Mouse (Mus musculus) hindbrain, embryonic 11.5 days (tissue): ENCODE measurements around the gene Chd8. TPM values are rescaled to one million over a fixed set of nuclear protein-coding genes. Genes with fewer than 3 reads are reported as not detected.
A peak's percentile ranks its signal among the peaks of the same experiment; 100 is the strongest.

ENCODE experiments used
- ATAC-seq: fragments of 200-750 bp; cut with Nextera tagmentation; 2 replicates; pipeline ENCODE4 v1.8.0; 2017; ENCODE audit warnings: mild to moderate bottlenecking, moderate TSS enrichment, moderate library complexity; ENCODE audit not compliant: low FRiP score
- DNase-seq: peaks from one replicate; pipeline ENCODE4 v3.0.0-alpha.2; 2015; ENCODE audit warnings: low spot score
- H3K27ac ChIP-seq: fragments of 300-500 bp; sonication (generic); 2 replicates; pipeline ENCODE4 v1.5.1; 2014; ENCODE audit warnings: mild to moderate bottlenecking, low read depth, low read length
- H3K27me3 ChIP-seq: fragments of 300-500 bp; sonication (generic); 2 replicates; pipeline ENCODE4 v1.6.1; 2014; ENCODE audit warnings: mild to moderate bottlenecking, low read length, moderate library complexity, mixed read lengths; ENCODE audit not compliant: control insufficient read depth, insufficient read depth
- H3K36me3 ChIP-seq: fragments of 300-500 bp; sonication (generic); 2 replicates; pipeline ENCODE4 v1.6.1; 2014; ENCODE audit warnings: mild to moderate bottlenecking, low read length, moderate library complexity, mixed read lengths; ENCODE audit not compliant: control insufficient read depth, insufficient read depth
- H3K4me1 ChIP-seq: fragments of 300-500 bp; sonication (generic); replicated peaks from 2 replicates; pipeline ENCODE4 v1.6.1; 2014; ENCODE audit warnings: low read length, mixed read lengths; ENCODE audit not compliant: control insufficient read depth, insufficient read depth
- H3K4me2 ChIP-seq: fragments of 300-500 bp; sonication (generic); replicated peaks from 2 replicates; pipeline ENCODE4 v1.6.1; 2014; ENCODE audit warnings: mild to moderate bottlenecking, low read depth, low read length
- H3K4me3 ChIP-seq: fragments of 300-500 bp; sonication (generic); 2 replicates; pipeline ENCODE4 v1.5.1; 2014; ENCODE audit warnings: low read depth, low read length
- H3K9ac ChIP-seq: fragments of 300-500 bp; sonication (generic); 2 replicates; pipeline ENCODE4 v1.6.1; 2014; ENCODE audit warnings: low read depth, low read length
- H3K9me3 ChIP-seq: fragments of 300-500 bp; sonication (generic); 2 replicates; pipeline ENCODE4 v1.6.1; 2016; ENCODE audit warnings: low read length; ENCODE audit not compliant: control insufficient read depth
- WGBS: fragments of 180-500 bp; shearing (Covaris S2); extraction: QIAGEN DNeasy Blood & Tissue Kit; methylation state at CpG from one replicate; pipeline ENCODE4 v1.1.7; 2014; 5-methylcytosine and 5-hydroxymethylcytosine counted together
- polyA plus RNA-seq: library from polyadenylated mRNA; unstranded; fragments of >200 nt; fragmentation: Nextera tagmentation; extraction: Ambion mirVana; gene quantifications from 2 replicates; pipeline ENCODE4 v1.2.1, GENCODE M21; 2014

The Chd8 gene
- polyA plus RNA-seq, 1 experiment from 2014 or later, result 62.3 TPM

DNA sequence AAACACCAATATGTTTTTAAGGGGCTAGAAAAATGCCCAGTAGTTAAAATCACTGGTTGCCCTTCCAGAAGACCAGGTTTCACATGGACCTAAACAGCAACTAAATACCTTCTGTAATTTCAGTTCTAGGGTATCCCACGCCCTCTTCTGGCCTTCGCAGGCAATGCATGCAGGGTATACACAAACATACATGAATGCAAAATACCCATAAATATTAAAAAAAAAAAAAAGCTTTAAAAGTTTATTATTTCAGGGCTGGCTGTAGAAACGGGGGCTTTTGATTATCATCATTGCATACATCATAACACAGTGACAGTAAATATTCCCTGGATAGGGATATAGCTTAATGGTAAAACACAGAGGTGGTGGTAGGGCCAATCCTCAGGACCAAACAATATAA, 61.9 kb downstream of the Chd8 start:
- DNase-seq, result peak; percentile 75
- H3K27me3 ChIP-seq, result no peaks in the 10 kb centered on the region
- H3K4me3 ChIP-seq, result peak overlapping the region; percentile 95
- H3K27ac ChIP-seq, result no peak overlapping the region
- H3K4me1 ChIP-seq, result no peaks in the 10 kb centered on the region
- WGBS, result 14% methylated on average over 3 of the region's 3 CpGs
- no peak for ATAC-seq
- no peaks in the 10 kb centered on the region for H3K9me3 ChIP-seq
- H3K4me2 ChIP-seq, result peak overlapping the region; percentile 75
- no peak overlapping the region for H3K9ac ChIP-seq
- peaks cover 7% of the 10 kb centered on the region; the same call in 1 of the 2 replicates for H3K36me3 ChIP-seq

DNA sequence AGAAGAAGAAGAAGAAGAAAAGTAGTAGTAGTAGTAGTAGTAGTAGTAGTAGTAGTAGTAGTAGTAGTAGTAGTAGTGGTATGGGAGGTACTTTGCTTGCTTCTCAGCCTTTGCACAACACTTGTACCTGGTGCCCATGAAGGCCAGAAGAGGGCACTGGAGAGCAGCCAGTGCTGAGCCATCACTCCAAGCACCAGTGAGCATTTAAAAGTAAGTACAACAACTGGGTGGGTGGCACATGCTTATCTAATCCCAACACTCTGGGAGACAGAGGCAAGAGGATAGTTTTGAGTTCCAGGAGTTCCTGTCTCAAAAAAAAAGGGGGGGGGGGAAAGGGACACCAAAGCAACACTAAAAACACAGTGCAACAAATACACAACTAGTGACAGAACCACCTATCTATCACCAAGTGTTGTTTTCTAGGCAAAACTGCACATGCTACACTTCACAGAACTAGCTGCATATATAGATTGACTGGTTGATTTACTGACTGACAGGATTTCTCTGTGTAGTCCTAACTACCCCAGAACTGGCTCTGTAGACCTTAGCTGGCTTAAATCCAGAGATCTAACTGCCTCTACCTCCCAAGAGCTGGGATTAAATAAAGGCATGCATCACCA, 66.7 kb downstream of the Chd8 start:
- DNase-seq (peak; percentile 51), ATAC-seq (no peak)
- no peak overlapping the region for H3K9ac ChIP-seq
- no peak overlapping the region for H3K27ac ChIP-seq
- no peak overlapping the region for H3K4me2 ChIP-seq
- no peaks in the 10 kb centered on the region for H3K36me3 ChIP-seq
- no peaks in the 10 kb centered on the region for H3K4me1 ChIP-seq
- no peak overlapping the region for H3K4me3 ChIP-seq
- no peaks in the 10 kb centered on the region for H3K9me3 ChIP-seq
- no peaks in the 10 kb centered on the region for H3K27me3 ChIP-seq

DNA sequence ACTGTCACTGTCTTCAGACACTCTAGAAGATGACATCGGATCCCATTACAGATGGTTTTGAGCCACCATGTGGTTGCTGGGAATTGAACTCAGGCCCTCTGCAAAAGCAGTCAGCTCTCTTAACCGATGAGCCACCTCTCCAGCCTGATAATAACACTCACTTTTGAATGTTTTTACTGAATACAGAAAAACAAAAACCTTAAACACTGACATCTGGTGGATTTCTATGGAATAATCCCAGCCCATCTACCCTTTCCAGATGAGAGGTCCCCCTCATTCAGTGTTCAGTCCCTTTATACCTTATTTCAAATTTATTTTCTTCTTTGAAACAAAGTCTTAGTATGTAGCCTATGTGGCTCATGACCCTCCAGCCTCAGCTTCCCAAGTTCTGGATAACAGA, 68.1 kb downstream of the Chd8 start:
- Histone ChIP-seq H3K4me1 (no peaks in the 10 kb centered on the region), H3K27me3 (no peaks in the 10 kb centered on the region), H3K4me3 (no peak overlapping the region), H3K36me3 (no peaks in the 10 kb centered on the region), H3K9me3 (no peaks in the 10 kb centered on the region), H3K9ac (no peak overlapping the region), H3K4me2 (no peak overlapping the region), H3K27ac (no peak overlapping the region)
- DNase-seq (no peak), ATAC-seq (no peak)
- WGBS, result 97% methylated on average over 2 of the region's 2 CpGs

DNA sequence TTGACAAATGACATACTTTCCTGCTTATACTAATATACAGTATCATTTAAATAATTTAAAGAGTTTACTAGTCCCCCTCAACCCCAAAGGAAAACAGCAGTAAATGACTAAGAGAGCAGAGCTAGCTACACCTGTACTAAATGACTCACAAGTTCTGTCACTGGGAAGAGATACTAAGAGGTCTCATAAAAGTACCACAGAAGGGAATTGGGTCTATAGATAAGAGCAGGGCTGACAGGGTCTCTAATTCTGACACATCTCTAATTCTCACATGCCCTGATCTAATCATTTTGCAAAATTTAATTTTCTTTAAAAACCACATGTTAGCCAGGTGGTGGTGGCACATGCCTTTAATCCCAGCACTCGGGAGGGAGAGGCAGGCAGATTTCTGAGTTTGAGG, 68.8 kb downstream of the Chd8 start:
- Histone ChIP-seq H3K4me3 (no peak overlapping the region), H3K27me3 (no peaks in the 10 kb centered on the region), H3K9ac (no peak overlapping the region), H3K4me2 (no peak overlapping the region), H3K27ac (no peak overlapping the region), H3K9me3 (no peaks in the 10 kb centered on the region), H3K36me3 (no peaks in the 10 kb centered on the region), H3K4me1 (no peaks in the 10 kb centered on the region)
- no peak for DNase-seq
- no peak for ATAC-seq
- 83% methylated on average over 1 of the region's 1 CpGs for WGBS

DNA sequence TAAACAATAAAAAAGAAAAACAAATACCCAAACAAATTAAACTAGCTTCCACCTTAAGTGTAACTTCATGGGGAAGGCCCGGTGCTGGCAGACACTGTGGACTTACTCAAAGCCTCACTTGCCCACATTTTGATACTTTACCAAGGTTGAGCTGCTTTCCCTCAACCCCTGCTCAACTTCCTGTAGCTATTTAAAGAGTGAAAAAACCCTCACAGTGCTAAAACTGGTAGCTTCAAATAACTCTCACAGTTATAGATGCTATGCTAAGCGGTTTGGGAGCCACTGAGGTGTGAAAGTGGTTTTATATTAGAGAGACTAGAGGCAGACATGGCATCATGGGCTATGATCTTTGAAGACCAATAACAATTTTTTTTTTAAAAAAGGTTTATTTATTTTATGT, 91.0 kb downstream of the Chd8 start:
- ATAC-seq, result no peak
- no peaks in the 10 kb centered on the region for H3K27me3 ChIP-seq

DNA sequence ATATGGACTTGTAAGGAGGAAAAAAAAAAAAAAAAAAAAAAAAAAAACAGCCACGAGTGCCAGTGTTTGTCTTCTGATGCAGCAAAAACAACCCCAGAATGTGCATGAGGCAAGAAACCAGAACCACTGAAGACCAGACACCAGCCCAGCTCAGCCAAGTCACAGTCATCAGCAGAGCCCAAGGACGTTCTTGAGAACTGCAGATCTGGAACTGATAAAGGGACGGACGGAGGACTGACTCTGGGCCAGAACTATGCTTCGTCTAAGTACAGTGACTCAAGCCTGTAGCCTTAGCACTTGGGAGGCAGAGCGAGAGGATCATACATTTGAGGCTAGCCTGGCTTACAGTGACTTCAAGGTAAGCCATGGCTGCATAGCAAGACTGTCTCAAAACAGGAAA, 96.7 kb downstream of the Chd8 start:
- H3K4me3 ChIP-seq, result no peak overlapping the region
- WGBS, result 90% methylated on average over 6 of the region's 6 CpGs
- H3K4me1 ChIP-seq, result no peaks in the 10 kb centered on the region
- no peak overlapping the region for H3K9ac ChIP-seq
- H3K36me3 ChIP-seq, result peaks cover 7% of the 10 kb centered on the region; the same call in 1 of the 2 replicates
- no peak overlapping the region for H3K27ac ChIP-seq
- no peaks in the 10 kb centered on the region for H3K27me3 ChIP-seq
- ATAC-seq (no peak), DNase-seq (no peak)
- H3K9me3 ChIP-seq, result no peaks in the 10 kb centered on the region
- no peak overlapping the region for H3K4me2 ChIP-seq

More for the DNA sequence above, 91.0 kb downstream of the Chd8 start:
- Histone ChIP-seq H3K36me3 (peaks cover 15% of the 10 kb centered on the region), H3K4me3 (no peak overlapping the region), H3K4me1 (no peaks in the 10 kb centered on the region), H3K9ac (no peak overlapping the region), H3K27ac (no peak overlapping the region), H3K4me2 (no peak overlapping the region), H3K9me3 (no peaks in the 10 kb centered on the region)
- 91% methylated on average over 2 of the region's 2 CpGs for WGBS
- no peak for DNase-seq

DNA sequence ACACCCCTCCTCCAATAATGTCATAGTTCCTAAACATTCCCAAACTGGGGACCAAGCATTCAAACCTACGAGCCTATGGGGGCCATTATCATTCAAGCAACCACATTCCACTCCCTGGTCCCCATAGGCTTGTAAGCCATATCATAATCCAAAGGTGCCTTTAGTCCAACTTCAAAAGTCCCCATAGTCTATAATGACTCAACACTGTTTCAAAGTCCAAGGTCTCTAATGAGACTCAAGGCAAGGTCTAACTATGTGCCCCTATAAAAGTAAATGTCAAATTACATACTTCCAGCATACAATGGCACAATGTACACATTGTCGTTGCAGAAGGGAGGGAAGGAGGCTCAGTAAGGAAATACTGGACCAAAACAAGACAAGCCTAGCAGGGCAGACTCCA, 102.6 kb downstream of the Chd8 start:
- H3K9me3 ChIP-seq, result no peaks in the 10 kb centered on the region
- no peak overlapping the region for H3K4me2 ChIP-seq
- no peaks in the 10 kb centered on the region; the same call in 1 of the 2 replicates for H3K36me3 ChIP-seq
- 87% methylated on average over 2 of the region's 2 CpGs for WGBS
- H3K9ac ChIP-seq, result no peak overlapping the region
- ATAC-seq (no peak), DNase-seq (no peak)
- no peaks in the 10 kb centered on the region for H3K4me1 ChIP-seq
- no peak overlapping the region for H3K4me3 ChIP-seq
- H3K27me3 ChIP-seq, result no peaks in the 10 kb centered on the region
- no peak overlapping the region for H3K27ac ChIP-seq

DNA sequence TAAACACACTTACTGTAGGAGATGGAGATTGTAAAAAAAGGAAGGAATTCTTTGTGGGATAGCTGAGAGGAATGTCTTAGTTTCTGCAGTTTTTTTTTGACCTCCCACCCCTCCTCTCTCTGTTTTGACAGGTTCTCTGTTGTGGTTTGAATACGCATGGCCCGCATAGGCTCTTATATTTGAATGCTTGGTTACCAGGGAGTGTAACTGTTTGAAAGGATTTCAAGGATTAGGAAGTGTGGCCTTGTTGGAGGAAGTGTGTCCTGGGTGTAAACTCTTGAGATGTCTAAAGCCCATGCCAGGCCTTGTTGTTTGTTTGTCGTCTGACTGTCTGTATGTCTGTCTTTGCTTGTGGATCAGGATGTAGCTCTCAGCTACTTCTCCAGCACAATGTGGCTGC, 105.0 kb downstream of the Chd8 start:
- Histone ChIP-seq H3K27me3 (no peaks in the 10 kb centered on the region), H3K4me1 (no peaks in the 10 kb centered on the region), H3K36me3 (no peaks in the 10 kb centered on the region), H3K4me2 (no peak overlapping the region), H3K9ac (no peak overlapping the region), H3K27ac (no peak overlapping the region), H3K4me3 (no peak overlapping the region), H3K9me3 (no peaks in the 10 kb centered on the region)
- WGBS, result 42% methylated on average over 3 of the region's 3 CpGs
- DNase-seq (no peak), ATAC-seq (no peak)

DNA sequence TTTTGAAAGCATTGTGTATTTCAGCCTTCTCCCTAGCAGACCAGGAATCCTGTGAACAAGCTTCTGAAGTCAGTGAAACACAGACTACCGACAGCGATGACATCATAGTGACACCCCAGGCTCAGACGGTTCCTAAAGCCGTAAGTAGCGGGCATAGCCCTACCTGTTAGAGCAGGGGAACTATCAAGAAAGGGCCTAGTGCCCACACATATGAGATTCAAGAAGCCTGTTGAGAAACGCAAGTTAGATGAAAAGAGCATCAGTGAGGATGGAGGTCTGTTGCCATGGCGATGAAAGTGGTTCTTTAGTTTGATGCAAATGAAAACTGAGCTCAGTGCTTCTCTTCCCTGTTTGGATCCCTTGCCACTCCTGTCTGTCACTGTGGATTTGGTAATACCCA, 105.4 kb downstream of the Chd8 start:
- 33% methylated on average over 7 of the region's 7 CpGs for WGBS
- Histone ChIP-seq H3K27me3 (no peaks in the 10 kb centered on the region), H3K9ac (no peak overlapping the region), H3K4me3 (no peak overlapping the region), H3K27ac (no peak overlapping the region), H3K36me3 (no peaks in the 10 kb centered on the region), H3K4me2 (no peak overlapping the region), H3K9me3 (no peaks in the 10 kb centered on the region), H3K4me1 (no peaks in the 10 kb centered on the region)
- DNase-seq (peak; percentile 43), ATAC-seq (no peak)
